9 mouse cellular contexts compared by ENCODE assay signal in genomic region chr11:114853174-114853838, GRCm38 (mm10). TPM values are rescaled to one million over a fixed set of nuclear protein-coding genes. Genes with fewer than 3 reads are reported as not detected.
DNase-seq lines count a peak whose midpoint lies in the region; ATAC-seq and TF ChIP-seq lines count a peak whose summit lies in the region.
"Had no signal": no experiment of that assay in that cellular context is flagged by ENCODE, and none has a peak within 500 bp of the region (broad histone marks: within the 10 kb centered on the region; RNA-seq: fewer than 3 reads in every experiment).

No protein-coding gene starts in this region.

- H3K4me1 ChIP-seq in kidney, embryonic 16.5 days (ENCODE audit: insufficient read depth, low read length) = peaks cover 47% of the 10 kb centered on the region
- peaks cover 32% of the 10 kb centered on the region for H3K4me1 ChIP-seq in forebrain, embryonic 12.5 days
- peaks cover 16% of the 10 kb centered on the region for H3K4me1 ChIP-seq in kidney, postnatal 0 days (replicated peaks; ENCODE audit: insufficient read depth, low read length)

- no peak for TF ChIP-seq CTCF in kidney, postnatal 0 days (IDR thresholded peaks at IDR 0.05; ENCODE audit: low read depth)

- ATAC-seq in kidney, embryonic 16.5 days (ENCODE audit: low FRiP score, low TSS enrichment) = no peak; the same call in 1 of the 2 replicates
- ATAC-seq in forebrain, embryonic 12.5 days (ENCODE audit: low FRiP score) = no peak
- no peak for ATAC-seq in kidney, postnatal 0 days (replicated peaks; ENCODE audit: low FRiP score, low read depth)

- 9% methylated on average over 7 of the region's 7 CpGs for WGBS in kidney, embryonic 16.5 days
- 14% methylated on average over 7 of the region's 7 CpGs for WGBS in forebrain, embryonic 12.5 days
- WGBS in kidney, postnatal 0 days = 13% methylated on average over 7 of the region's 7 CpGs

- no peak for TF ChIP-seq POLR2A in myocyte (IDR thresholded peaks at IDR 0.05; ENCODE audit: insufficient read length, low read depth)

- peak overlapping the region; percentile 94 for H3K9ac ChIP-seq in kidney, embryonic 16.5 days (replicated peaks; ENCODE audit: low read length)
- no peak overlapping the region for H3K9ac ChIP-seq in forebrain, embryonic 12.5 days
- H3K9ac ChIP-seq in kidney, postnatal 0 days (ENCODE audit: low read depth, low read length) = peak overlapping the region; percentile 93

- peak overlapping the region; percentile 68 for H3K4me3 ChIP-seq in kidney, embryonic 16.5 days (ENCODE audit: low read length)
- H3K4me3 ChIP-seq in forebrain, embryonic 12.5 days (replicated peaks) = peak overlapping the region; percentile 60
- peak overlapping the region; percentile 95 for H3K4me3 ChIP-seq in kidney, postnatal 0 days (replicated peaks; ENCODE audit: low read depth, low read length)
- H3K4me3 ChIP-seq in myocyte = peak overlapping the region; percentile 57

- H3K9me3 ChIP-seq in kidney, embryonic 16.5 days (ENCODE audit: low read length) = no peaks in the 10 kb centered on the region
- no peaks in the 10 kb centered on the region for H3K9me3 ChIP-seq in forebrain, embryonic 12.5 days
- no peaks in the 10 kb centered on the region for H3K9me3 ChIP-seq in kidney, postnatal 0 days (replicated peaks; ENCODE audit: low read length)

- H3K4me2 ChIP-seq in kidney, embryonic 16.5 days (replicated peaks; ENCODE audit: low read depth, low read length) = peak overlapping the region; percentile 98
- peak overlapping the region; percentile 96 for H3K4me2 ChIP-seq in forebrain, embryonic 12.5 days
- peak overlapping the region; percentile 64 for H3K4me2 ChIP-seq in kidney, postnatal 0 days (ENCODE audit: low read length)
- peak overlapping the region; percentile 95 for H3K4me2 ChIP-seq in myocyte (ENCODE audit: low read depth)

- H3ac ChIP-seq in myocyte (ENCODE audit: control insufficient read depth, insufficient read length) = no peak overlapping the region

- H3K36me3 ChIP-seq in kidney, embryonic 16.5 days (ENCODE audit: insufficient read depth, low read length) = peaks cover 6% of the 10 kb centered on the region; the same call in 1 of the 2 replicates
- no peaks in the 10 kb centered on the region for H3K36me3 ChIP-seq in forebrain, embryonic 12.5 days (replicated peaks)
- no peaks in the 10 kb centered on the region for H3K36me3 ChIP-seq in kidney, postnatal 0 days (ENCODE audit: insufficient read depth, low read length)
- H3K36me3 ChIP-seq in myocyte (ENCODE audit: control insufficient read depth, insufficient read depth) = no peaks in the 10 kb centered on the region

- H3K27me3 ChIP-seq in kidney, embryonic 16.5 days (ENCODE audit: insufficient read depth, low read length) = no peaks in the 10 kb centered on the region
- H3K27me3 ChIP-seq in forebrain, embryonic 12.5 days = peaks cover 67% of the 10 kb centered on the region
- no peaks in the 10 kb centered on the region for H3K27me3 ChIP-seq in kidney, postnatal 0 days (ENCODE audit: insufficient read depth, low read length)
- H3K27me3 ChIP-seq in myocyte (ENCODE audit: control insufficient read depth, insufficient read depth, insufficient read length) = peaks cover 5% of the 10 kb centered on the region

- DNase-seq in kidney, adult 9 months = no peak
- DNase-seq in kidney, postnatal 0 days (ENCODE audit: low spot score) = no peak
- DNase-seq in left cerebral cortex, postnatal 36 days (ENCODE audit: low spot score in 2 of 2) = no peak
- DNase-seq in adrenal gland, postnatal 10 days = no peak
- DNase-seq in left cerebral cortex, postnatal 25 days (ENCODE audit: low spot score in 2 of 2) = no peak

- peak overlapping the region; percentile 99 for H3K27ac ChIP-seq in kidney, embryonic 16.5 days (ENCODE audit: low read length)
- 0 out of 2 replicates have a peak overlapping the region, but pooled peaks have one; percentile 10 for H3K27ac ChIP-seq in forebrain, embryonic 12.5 days
- peak overlapping the region; percentile 99 for H3K27ac ChIP-seq in kidney, postnatal 0 days
- H3K27ac ChIP-seq: macrophage had no signal

- peaks cover 9% of the 10 kb centered on the region for H3K79me2 ChIP-seq in myocyte (ENCODE audit: control insufficient read depth, insufficient read depth)

- intact Hi-C loops in left cerebral cortex, postnatal 36 days (cut with DNase I) = no loop called here
- intact Hi-C loops in left cerebral cortex, postnatal 25 days (cut with DNase I) = no loop called here

TF ChIP-seq in myocyte, 11 proteins besides CTCF, POLR2A, EP300 and RAD21:
- TF ChIP-seq MAX (IDR thresholded peaks at IDR 0.05; ENCODE audit: low read depth) (no peak), E2F4 (IDR thresholded peaks at IDR 0.05; ENCODE audit: insufficient read depth) (no peak), MYOD1 (IDR thresholded peaks at IDR 0.05; ENCODE audit: control insufficient read depth in 1 of 3, insufficient read length in 2 of 3, low read depth in 2 of 3) (no peak), POLR2AphosphoS2 (IDR thresholded peaks at IDR 0.05; ENCODE audit: insufficient read length, low read depth) (no peak), USF1 (IDR thresholded peaks at IDR 0.05; ENCODE audit: low read depth) (no peak), TCF3 (IDR thresholded peaks at IDR 0.05; ENCODE audit: insufficient read length, low read depth) (no peak), CEBPB (IDR thresholded peaks at IDR 0.05; ENCODE audit: insufficient read depth, poor library complexity, severe bottlenecking) (no peak), MYOG (IDR thresholded peaks at IDR 0.05; ENCODE audit: control insufficient read depth in 1 of 3, insufficient read depth in 1 of 3, insufficient read length in 2 of 3, low read depth in 2 of 3) (no peak), REST (IDR thresholded peaks at IDR 0.05; ENCODE audit: insufficient read depth, insufficient read length) (no peak), SRF (IDR thresholded peaks at IDR 0.05; ENCODE audit: control insufficient read depth, insufficient read length, low read depth) (no peak), TCF12 (IDR thresholded peaks at IDR 0.05; ENCODE audit: insufficient read depth, poor library complexity, severe bottlenecking) (no peak)
TF ChIP-seq in myocyte: peak in this region for 0.

RNA-seq across cellular contexts. Expression of gene Gprc5c, which starts 2.4 kb away (rescaled TPM):
- polyA plus RNA-seq in kidney, embryonic 16.5 days (2015; fragmentation: Nextera tagmentation; extraction: Ambion mirVana) = 153 and 162 TPM in 2 replicates
- polyA plus RNA-seq in forebrain, embryonic 12.5 days (2016; fragmentation: Nextera tagmentation; extraction: Ambion mirVana) = 8.4 and 10.8 TPM in 2 replicates
- 118 and 131 TPM in 2 replicates for polyA plus RNA-seq in kidney, postnatal 0 days (2015; fragmentation: Nextera tagmentation; extraction: Ambion mirVana)
- 172 TPM for polyA plus RNA-seq in myocyte (2012; fragmentation: generic; extraction: Trizol)
- 1 to 10 TPM; 4.7 to 8.0 TPM for total RNA-seq in left cerebral cortex, postnatal 36 days (2021)
- 10 to 100 TPM; 26.2 to 27.9 TPM for total RNA-seq in adrenal gland, postnatal 10 days (2021)
- 1 to 10 TPM; 4.2 to 6.4 TPM for total RNA-seq in left cerebral cortex, postnatal 25 days (2021)

RNA-seq across cellular contexts. Expression of gene Cd300a, which starts 36.5 kb away (rescaled TPM):
- polyA plus RNA-seq in kidney, embryonic 16.5 days (2015; fragmentation: Nextera tagmentation; extraction: Ambion mirVana) = 1.8 and 2.2 TPM in 2 replicates
- polyA plus RNA-seq in forebrain, embryonic 12.5 days (2016; fragmentation: Nextera tagmentation; extraction: Ambion mirVana) = 0.44 and 0.68 TPM in 2 replicates
- 1.5 and 1.7 TPM in 2 replicates for polyA plus RNA-seq in kidney, postnatal 0 days (2015; fragmentation: Nextera tagmentation; extraction: Ambion mirVana)
- 0.40 TPM for polyA plus RNA-seq in myocyte (2012; fragmentation: generic; extraction: Trizol)
- under 1 TPM; 0.42 to 0.61 TPM for total RNA-seq in left cerebral cortex, postnatal 36 days (2021)
- total RNA-seq in adrenal gland, postnatal 10 days (2021) = 1 to 10 TPM; 1.3 to 1.5 TPM
- under 1 TPM; 0.37 to 0.55 TPM for total RNA-seq in left cerebral cortex, postnatal 25 days (2021)

RNA-seq across cellular contexts. Expression of gene Gpr142, which starts 54.6 kb away (rescaled TPM):
- not detected in 2 replicates for polyA plus RNA-seq in kidney, embryonic 16.5 days (2015; fragmentation: Nextera tagmentation; extraction: Ambion mirVana)
- polyA plus RNA-seq in forebrain, embryonic 12.5 days (2016; fragmentation: Nextera tagmentation; extraction: Ambion mirVana) = not detected in 2 replicates
- polyA plus RNA-seq in kidney, postnatal 0 days (2015; fragmentation: Nextera tagmentation; extraction: Ambion mirVana) = 0.13 TPM in 1 of 2 replicates, not detected in the other
- 0.07 TPM for polyA plus RNA-seq in myocyte (2012; fragmentation: generic; extraction: Trizol)
- not detected for total RNA-seq in left cerebral cortex, postnatal 36 days (2021)
- not detected for total RNA-seq in adrenal gland, postnatal 10 days (2021)
- not detected for total RNA-seq in left cerebral cortex, postnatal 25 days (2021)
- polyA plus RNA-seq: macrophage had no signal

RNA-seq across cellular contexts. Expression of gene Btbd17, which starts 57.6 kb away (rescaled TPM):
- 0.47 and 0.54 TPM in 2 replicates for polyA plus RNA-seq in kidney, embryonic 16.5 days (2015; fragmentation: Nextera tagmentation; extraction: Ambion mirVana)
- 41.6 and 44.8 TPM in 2 replicates for polyA plus RNA-seq in forebrain, embryonic 12.5 days (2016; fragmentation: Nextera tagmentation; extraction: Ambion mirVana)
- 0.78 and 0.96 TPM in 2 replicates for polyA plus RNA-seq in kidney, postnatal 0 days (2015; fragmentation: Nextera tagmentation; extraction: Ambion mirVana)
- 34.0 TPM for polyA plus RNA-seq in myocyte (2012; fragmentation: generic; extraction: Trizol)
- 10 to 100 TPM; 29.1 to 35.8 TPM for total RNA-seq in left cerebral cortex, postnatal 36 days (2021)
- total RNA-seq in adrenal gland, postnatal 10 days (2021) = under 1 TPM; 0.21 to 0.33 TPM
- 10 to 100 TPM; 35.6 to 39.8 TPM for total RNA-seq in left cerebral cortex, postnatal 25 days (2021)
- polyA plus RNA-seq: macrophage had no signal

Comparison
In these comparisons a context has a peak if more than half of its experiments do, and no peak if none do; other contexts are left out.
1. H3K27ac ChIP-seq: peak in every context shown above with its lines; median percentile 99 in kidney, embryonic 16.5 days; 99 in kidney, postnatal 0 days; 10 in forebrain, embryonic 12.5 days.
2. RNA of gene Gprc5c, which starts 2.4 kb away (polyA plus RNA-seq): 172 TPM in myocyte (single experiment), 153 to 162 TPM in kidney, embryonic 16.5 days and 118 to 131 TPM in kidney, postnatal 0 days; 8.4 to 10.8 TPM in forebrain, embryonic 12.5 days; every median in the first group is over 10 times any median in the second.
3. Peak in every context shown above with its lines, with median percentiles within 50 percentile points of each other: H3K4me2 ChIP-seq and H3K4me3 ChIP-seq.